Mouse (Mus musculus): ENCODE results near the gene Cabin1.

GRCm38 (mm10) chr10:75605162-75605846, 158.8 kb downstream of the Cabin1 start:
- TF ChIP-seq GATA1 (IDR thresholded peaks at IDR 0.05; ENCODE audit: low read length) = no peak
- no peak for TF ChIP-seq TAL1 (IDR thresholded peaks at IDR 0.05; ENCODE audit: low read length)

All from erythroblast, embryonic 14.5 days (primary cell).